Mouse (Mus musculus) hindbrain, embryonic 16.5 days (tissue): ENCODE results near the gene Borcs5. TPM values are rescaled to one million over a fixed set of nuclear protein-coding genes. Genes with fewer than 3 reads are reported as not detected.

Source experiments
- ATAC-seq: fragments of 200-750 bp; cut with Nextera tagmentation; 2 replicates; pipeline ENCODE4 v1.8.0; 2017; ENCODE audit warnings: moderate TSS enrichment, moderate library complexity
- H3K27ac ChIP-seq: fragments of 300-500 bp; sonication (generic); 2 replicates; pipeline ENCODE4 v1.5.1; 2014; ENCODE audit warnings: low read depth, mild to moderate bottlenecking, control low read depth, low read length, moderate library complexity
- H3K27me3 ChIP-seq: fragments of 300-500 bp; sonication (generic); replicated peaks from 2 replicates; pipeline ENCODE4 v1.6.1; 2014; ENCODE audit warnings: low read length; ENCODE audit not compliant: control insufficient read depth, insufficient read depth
- H3K36me3 ChIP-seq: fragments of 300-500 bp; sonication (generic); 2 replicates; pipeline ENCODE4 v1.6.1; 2014; ENCODE audit warnings: mild to moderate bottlenecking, low read length, moderate library complexity, mixed read lengths; ENCODE audit not compliant: control insufficient read depth, insufficient read depth
- H3K4me1 ChIP-seq: fragments of 300-500 bp; sonication (generic); 2 replicates; pipeline ENCODE4 v1.6.1; 2014; ENCODE audit warnings: low read depth, low read length; ENCODE audit not compliant: control insufficient read depth, insufficient read depth
- H3K4me2 ChIP-seq: fragments of 300-500 bp; sonication (generic); 2 replicates; pipeline ENCODE4 v1.6.1; 2014; ENCODE audit warnings: mild to moderate bottlenecking, low read length, control low read depth, moderate library complexity
- H3K4me3 ChIP-seq: fragments of 300-500 bp; sonication (generic); 2 replicates; pipeline ENCODE4 v1.5.1; 2014; ENCODE audit warnings: mild to moderate bottlenecking, low read length, control low read depth, moderate library complexity
- H3K9ac ChIP-seq: fragments of 300-500 bp; sonication (generic); 2 replicates; pipeline ENCODE4 v1.6.1; 2014; ENCODE audit warnings: low read depth, mild to moderate bottlenecking, control low read depth, low read length, moderate library complexity
- H3K9me3 ChIP-seq: fragments of 300-500 bp; sonication (generic); 2 replicates; pipeline ENCODE4 v1.6.1; 2014; ENCODE audit warnings: mild to moderate bottlenecking, low read length, moderate library complexity; ENCODE audit not compliant: control insufficient read depth
- WGBS: fragments of 180-500 bp; shearing (Covaris S2); extraction: QIAGEN DNeasy Blood & Tissue Kit; methylation state at CpG from one replicate; pipeline ENCODE4 v1.1.7; 2014; 5-methylcytosine and 5-hydroxymethylcytosine counted together
- polyA plus RNA-seq: library from polyadenylated mRNA; unstranded; fragments of >200 nt; fragmentation: Nextera tagmentation; extraction: Ambion mirVana; gene quantifications from 2 replicates; pipeline ENCODE4 v1.2.1, GENCODE M21; 2015

The Borcs5 gene
- polyA plus RNA-seq, 1 experiment from 2014 or later, result 42.8 TPM

DNA sequence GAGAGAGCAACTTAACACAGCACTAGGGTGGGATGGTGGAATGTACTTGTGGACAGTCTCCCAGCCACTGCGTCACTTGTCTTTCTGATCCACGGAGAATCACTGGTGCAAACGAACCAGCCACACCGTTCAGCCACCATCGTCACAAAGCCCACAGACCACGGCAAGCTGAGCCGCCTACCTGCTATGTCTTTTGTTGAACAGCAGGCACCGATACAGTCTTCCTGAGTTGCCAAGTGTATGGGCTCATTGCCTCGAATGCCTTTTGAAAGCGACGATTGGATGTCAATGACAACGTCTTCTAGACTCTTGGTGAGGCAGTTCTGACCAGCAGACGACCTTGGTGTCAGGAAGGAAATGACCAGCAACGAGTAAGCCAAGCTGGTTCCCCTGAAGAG, 17.8 kb upstream of the Borcs5 start:
- ATAC-seq, result no peak
- no peaks in the 10 kb centered on the region for H3K4me1 ChIP-seq
- H3K9me3 ChIP-seq, result no peaks in the 10 kb centered on the region
- H3K36me3 ChIP-seq, result no peaks in the 10 kb centered on the region
- no peak overlapping the region for H3K27ac ChIP-seq
- no peak overlapping the region for H3K4me2 ChIP-seq
- no peak overlapping the region for H3K9ac ChIP-seq
- H3K4me3 ChIP-seq, result no peak overlapping the region
- no peaks in the 10 kb centered on the region for H3K27me3 ChIP-seq
- 78% methylated on average over 14 of the region's 14 CpGs for WGBS

DNA sequence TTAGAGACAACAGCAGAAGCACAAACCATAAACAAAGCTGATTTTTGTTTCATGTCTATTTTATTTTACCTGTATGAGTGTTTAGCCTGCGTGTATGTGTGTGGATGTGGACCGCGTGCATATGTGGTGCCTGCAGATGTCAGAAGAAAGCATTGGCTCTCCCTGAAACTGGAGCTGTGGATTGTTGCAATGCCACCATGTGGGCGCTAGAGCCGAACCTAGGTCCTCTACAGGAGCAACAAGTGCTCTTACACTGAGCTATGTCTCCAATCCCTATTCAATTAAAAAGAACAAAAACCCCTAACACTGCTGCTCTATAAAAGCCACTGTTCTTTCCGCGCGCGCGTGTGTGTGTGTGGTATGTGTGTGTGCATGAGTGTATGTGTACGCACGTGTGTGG, 13.9 kb upstream of the Borcs5 start:
- Histone ChIP-seq H3K4me3 (no peak overlapping the region), H3K27ac (no peak overlapping the region), H3K4me1 (no peaks in the 10 kb centered on the region), H3K36me3 (no peaks in the 10 kb centered on the region), H3K9me3 (no peaks in the 10 kb centered on the region), H3K4me2 (no peak overlapping the region), H3K27me3 (no peaks in the 10 kb centered on the region), H3K9ac (no peak overlapping the region)
- no peak for ATAC-seq
- 73% methylated on average over 12 of the region's 12 CpGs for WGBS

DNA sequence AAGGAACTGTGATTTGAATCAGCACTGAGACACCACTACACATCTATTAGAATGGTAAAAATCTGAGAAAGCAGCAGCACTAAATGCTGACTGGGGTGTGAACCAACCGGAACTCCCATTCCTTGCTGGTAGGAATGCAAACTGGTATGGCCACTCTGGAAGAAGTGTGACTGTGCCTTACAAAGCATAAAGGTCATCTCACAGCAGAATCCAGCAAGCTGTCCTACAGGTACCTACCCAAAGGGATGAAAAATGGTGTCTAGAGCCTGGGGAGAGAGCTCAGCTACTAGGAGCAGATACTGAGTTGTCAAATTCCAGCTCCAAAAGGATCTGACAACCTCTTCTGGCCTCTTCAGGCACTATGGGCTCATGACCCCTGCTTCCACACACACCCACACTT, 12.7 kb upstream of the Borcs5 start:
- Histone ChIP-seq H3K27ac (no peak overlapping the region), H3K27me3 (no peaks in the 10 kb centered on the region), H3K36me3 (no peaks in the 10 kb centered on the region), H3K9me3 (no peaks in the 10 kb centered on the region), H3K9ac (no peak overlapping the region), H3K4me3 (no peak overlapping the region), H3K4me1 (peaks cover under 1% of the 10 kb centered on the region; the same call in 1 of the 2 replicates), H3K4me2 (no peak overlapping the region)
- 97% methylated on average over 1 of the region's 1 CpGs for WGBS
- ATAC-seq, result no peak

DNA sequence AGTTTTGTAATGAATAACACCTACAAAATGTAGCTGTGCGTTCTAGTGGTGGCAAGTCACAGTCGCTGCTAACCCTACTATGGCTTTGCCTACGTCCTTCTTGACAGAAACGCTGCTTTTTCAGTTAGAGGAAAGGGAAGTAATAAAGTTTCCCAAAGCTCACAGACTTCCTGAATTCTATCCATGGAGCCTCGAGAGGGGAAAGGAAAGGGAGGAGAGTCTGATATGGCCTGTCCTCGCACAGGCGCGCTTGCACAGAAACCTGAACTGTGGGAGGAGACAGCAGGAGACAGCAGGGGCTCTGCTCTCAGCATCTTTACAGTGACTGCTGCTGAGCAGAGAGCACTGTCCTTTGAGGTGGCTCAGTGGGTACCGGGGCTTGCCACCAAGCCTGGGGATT, 8.9 kb upstream of the Borcs5 start:
- no peaks in the 10 kb centered on the region for H3K36me3 ChIP-seq
- no peaks in the 10 kb centered on the region for H3K9me3 ChIP-seq
- H3K9ac ChIP-seq, result no peak overlapping the region
- no peak overlapping the region for H3K27ac ChIP-seq
- no peak overlapping the region for H3K4me3 ChIP-seq
- ATAC-seq, result no peak
- H3K4me2 ChIP-seq, result no peak overlapping the region
- 81% methylated on average over 9 of the region's 9 CpGs for WGBS
- peaks cover 3% of the 10 kb centered on the region for H3K27me3 ChIP-seq
- peaks cover 6% of the 10 kb centered on the region; the same call in 1 of the 2 replicates for H3K4me1 ChIP-seq

DNA sequence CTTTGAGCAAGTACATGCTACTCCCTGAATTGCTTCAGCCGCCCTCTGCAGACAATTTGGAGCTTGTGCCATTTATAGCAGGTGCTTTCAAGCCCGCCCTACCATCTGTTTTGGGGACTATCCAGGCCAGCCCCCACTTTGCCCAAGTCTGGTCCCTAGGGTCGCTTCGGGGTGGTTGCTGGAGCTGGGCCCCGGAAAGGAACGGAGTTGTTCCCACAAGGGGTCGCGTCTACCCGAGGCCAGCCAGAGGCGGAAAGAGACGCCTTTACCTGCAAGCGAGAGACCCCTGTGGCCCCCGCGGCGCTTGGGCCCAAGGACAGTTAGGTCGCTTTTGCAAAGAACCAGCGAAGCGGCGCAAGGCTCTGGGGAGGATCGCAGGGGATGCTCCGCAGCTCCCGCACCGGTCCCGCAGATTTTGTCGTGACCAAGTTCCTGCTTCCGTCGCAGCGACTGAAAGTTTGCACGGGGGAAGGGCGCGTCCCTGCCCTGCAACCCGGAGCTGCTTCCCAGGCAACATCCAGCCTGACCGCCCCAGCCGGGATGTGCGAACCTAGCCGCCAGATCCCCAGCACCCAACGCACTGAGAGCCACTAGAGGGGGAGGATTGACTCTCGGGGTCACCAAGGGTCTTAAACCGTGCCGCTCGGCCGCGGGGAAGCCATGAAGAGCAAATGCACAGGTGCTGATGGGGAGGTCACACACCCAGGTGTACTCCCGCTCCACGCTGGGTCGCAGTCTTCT, 7.2 kb upstream of the Borcs5 start, which contains the start of gene Mansc1:
Gene Mansc1 (minus strand): TSS at position 542 of the 741 bp plus-strand sequence.
- Histone ChIP-seq H3K9me3 (no peaks in the 10 kb centered on the region), H3K27me3 (peaks cover 3% of the 10 kb centered on the region), H3K4me1 (peaks cover 6% of the 10 kb centered on the region; the same call in 1 of the 2 replicates), H3K27ac (no peak within 1 kb of the TSS), H3K36me3 (no peaks in the 10 kb centered on the region), H3K9ac (peak within 1 kb of the TSS; percentile 50), H3K4me3 (peak within 1 kb of the TSS; percentile 45), H3K4me2 (peak within 1 kb of the TSS; percentile 78)
- 1% methylated on average over 46 of the region's 46 CpGs for WGBS
- ATAC-seq, result peak; percentile 73

DNA sequence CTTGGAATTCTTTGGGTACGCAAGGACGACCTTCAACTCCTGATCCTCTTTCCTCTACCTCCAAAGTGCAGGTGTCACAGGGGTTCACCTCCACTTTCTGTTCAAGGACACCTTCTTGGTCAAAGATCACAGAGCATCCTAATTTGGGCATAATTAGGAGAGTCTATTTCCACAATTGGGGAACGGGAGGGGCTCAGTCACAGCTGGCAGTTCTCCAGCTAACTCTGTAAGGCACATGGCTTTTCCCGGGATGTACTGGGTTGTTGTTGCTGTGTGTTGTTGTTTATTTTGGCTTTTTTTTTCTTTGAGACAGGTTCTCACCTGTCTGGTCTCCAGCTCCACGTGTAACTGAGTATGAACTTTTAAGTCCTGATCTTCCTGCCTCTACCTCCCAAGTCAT, 6.6 kb upstream of the Borcs5 start:
- Histone ChIP-seq H3K27ac (no peak overlapping the region), H3K4me2 (peak overlapping the region; percentile 78), H3K9ac (no peak overlapping the region), H3K36me3 (no peaks in the 10 kb centered on the region), H3K4me3 (peak overlapping the region; percentile 45), H3K9me3 (no peaks in the 10 kb centered on the region), H3K4me1 (peaks cover 6% of the 10 kb centered on the region; the same call in 1 of the 2 replicates), H3K27me3 (peaks cover 3% of the 10 kb centered on the region)
- WGBS, result 41% methylated on average over 5 of the region's 5 CpGs
- no peak for ATAC-seq

DNA sequence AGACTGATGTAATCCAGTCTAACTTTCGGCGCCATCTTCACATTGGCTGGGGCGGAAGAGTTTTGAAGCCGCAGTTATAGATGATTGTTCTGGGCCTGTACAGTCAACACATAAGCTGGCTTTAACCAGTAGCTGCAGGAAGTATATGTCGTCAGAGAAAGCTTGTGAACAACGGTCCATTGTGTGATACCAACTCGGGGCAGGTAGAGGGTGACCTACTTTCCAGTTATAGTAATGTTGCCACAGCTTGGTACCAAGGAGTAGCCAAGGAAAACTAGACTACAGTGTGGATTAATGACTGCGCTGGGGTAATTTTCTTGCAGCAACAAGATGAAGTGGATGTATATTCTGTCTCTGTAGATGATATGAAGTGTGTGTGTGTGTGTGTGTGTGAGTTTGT, 5.8 kb upstream of the Borcs5 start:
- 87% methylated on average over 8 of the region's 8 CpGs for whole genome bisulfite sequencing
- Histone ChIP-seq H3K4me2 (no peak overlapping the region), H3K9ac (no peak overlapping the region), H3K36me3 (no peaks in the 10 kb centered on the region), H3K27me3 (peaks cover 3% of the 10 kb centered on the region), H3K9me3 (no peaks in the 10 kb centered on the region), H3K27ac (no peak overlapping the region), H3K4me3 (no peak overlapping the region), H3K4me1 (peaks cover 6% of the 10 kb centered on the region; the same call in 1 of the 2 replicates)
- no peak for ATAC-seq

DNA sequence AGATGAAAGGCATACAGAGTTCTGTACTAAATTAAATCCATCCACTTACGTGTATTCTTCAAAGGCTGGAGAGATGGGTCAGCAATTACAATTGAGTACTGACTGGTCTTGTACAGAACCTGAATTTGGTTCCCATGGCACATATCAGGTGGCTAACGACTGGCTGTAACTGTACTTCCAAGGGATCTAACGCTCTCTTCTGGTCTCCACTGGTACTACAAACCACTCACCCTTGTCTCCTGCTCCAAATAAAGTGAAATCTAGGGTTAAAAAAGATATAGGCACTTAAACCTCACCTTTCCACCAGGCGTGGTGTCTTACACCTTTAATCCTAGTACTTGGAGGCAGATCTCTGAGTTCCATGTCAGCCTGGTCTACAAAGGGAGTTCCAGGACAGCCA, 2.8 kb upstream of the Borcs5 start:
- peaks cover 7% of the 10 kb centered on the region for H3K4me1 ChIP-seq
- peaks cover 3% of the 10 kb centered on the region for H3K27me3 ChIP-seq
- H3K9ac ChIP-seq, result no peak overlapping the region
- no peak for ATAC-seq
- H3K27ac ChIP-seq, result no peak overlapping the region
- H3K4me2 ChIP-seq, result no peak overlapping the region
- WGBS, result 66% methylated on average over 4 of the region's 4 CpGs
- no peaks in the 10 kb centered on the region for H3K9me3 ChIP-seq
- H3K36me3 ChIP-seq, result no peaks in the 10 kb centered on the region
- H3K4me3 ChIP-seq, result no peak overlapping the region

DNA sequence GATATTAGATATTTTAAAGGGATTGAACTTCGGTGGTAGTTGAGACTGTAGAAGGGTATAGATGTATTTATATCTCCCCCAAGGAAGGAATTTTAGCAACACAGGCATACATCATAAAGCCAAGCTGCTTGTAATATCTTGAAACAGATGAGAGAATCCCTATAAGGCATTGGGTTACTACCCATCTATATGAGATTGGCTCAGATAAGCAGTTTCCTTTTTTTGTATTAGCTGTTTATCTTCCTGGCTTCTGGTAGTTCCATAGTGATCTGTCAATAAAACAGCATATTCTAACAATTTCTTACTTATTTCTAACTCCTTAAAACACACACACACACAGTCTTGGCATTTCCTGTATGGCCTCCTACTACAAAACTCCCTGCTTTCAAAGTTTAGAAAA, 590 bp downstream of the Borcs5 start:
- Histone ChIP-seq H3K27ac (no peak overlapping the region), H3K4me2 (no peak overlapping the region), H3K4me3 (no peak overlapping the region), H3K9me3 (no peaks in the 10 kb centered on the region), H3K9ac (no peak overlapping the region), H3K4me1 (peaks cover 3% of the 10 kb centered on the region), H3K27me3 (no peaks in the 10 kb centered on the region), H3K36me3 (peaks cover under 1% of the 10 kb centered on the region; the same call in 1 of the 2 replicates)
- no peak for ATAC-seq
- 96% methylated on average over 1 of the region's 1 CpGs for WGBS
